Mouse (Mus musculus): ENCODE results near the gene Calcrl. TPM values are rescaled to one million over a fixed set of nuclear protein-coding genes. Genes with fewer than 3 reads are reported as not detected.

The Calcrl gene
- 0.08 TPM in 1 of 2 replicates, not detected in the other for polyA plus RNA-seq (2012; ENCODE audit: insufficient read depth, low replicate concordance)

- Histone ChIP-seq H3K4me3 (replicated peaks) (peak within 1 kb of the TSS; percentile 94), H3K4me1 (peaks cover 25% of the 10 kb centered on the region), H3K9me3 (no peaks in the 10 kb centered on the region), H3K36me3 (replicated peaks; ENCODE audit: low read length) (no peaks in the 10 kb centered on the region), H3K27me3 (replicated peaks) (no peaks in the 10 kb centered on the region)
- TF ChIP-seq GATA1 (IDR thresholded peaks at IDR 0.05; ENCODE audit: borderline replicate concordance, low read length) (no peak), FLI1 (IDR thresholded peaks at IDR 0.05; ENCODE audit: low read length) (no peak)
Measured at GRCm38 (mm10) chr2:84425138-84425537, at the start of gene Calcrl. Gene Calcrl, minus strand, starts transcription at chr2:84425411.

DNA sequence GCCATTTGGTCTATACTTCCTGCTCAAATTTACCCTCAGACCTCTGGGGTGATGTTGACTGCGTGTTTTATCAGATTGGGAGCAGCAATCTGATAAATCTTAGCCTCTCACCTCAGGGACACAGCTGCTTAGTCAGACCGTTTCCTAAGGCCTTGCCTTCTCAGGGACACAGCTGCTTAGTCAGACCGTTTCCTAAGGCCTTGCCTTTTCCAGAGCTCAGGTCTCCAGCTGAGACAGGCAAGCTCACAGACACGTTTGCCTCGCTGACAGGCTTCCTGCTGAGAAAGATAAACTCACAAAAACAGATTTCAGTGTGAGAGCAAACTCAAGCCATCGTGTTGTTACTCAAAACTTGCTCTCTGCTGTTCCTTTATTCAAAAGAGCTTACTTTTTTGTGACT, 49.4 kb upstream of the Calcrl start:
- H3K9me3 ChIP-seq = no peaks in the 10 kb centered on the region
- peaks cover 33% of the 10 kb centered on the region for H3K4me1 ChIP-seq
- no peak overlapping the region for H3K4me3 ChIP-seq (replicated peaks)
- no peak for TF ChIP-seq FLI1 (IDR thresholded peaks at IDR 0.05; ENCODE audit: low read length)
- TF ChIP-seq GATA1 (IDR thresholded peaks at IDR 0.05; ENCODE audit: borderline replicate concordance, low read length) = no peak
- H3K27me3 ChIP-seq (replicated peaks) = no peaks in the 10 kb centered on the region
- H3K36me3 ChIP-seq (replicated peaks; ENCODE audit: low read length) = peaks cover 5% of the 10 kb centered on the region

GRCm38 (mm10) chr2:84473941-84474530, 48.8 kb upstream of the Calcrl start:
- Histone ChIP-seq H3K9me3 (no peaks in the 10 kb centered on the region), H3K4me1 (peaks cover 38% of the 10 kb centered on the region), H3K27me3 (replicated peaks) (no peaks in the 10 kb centered on the region), H3K4me3 (replicated peaks) (no peak overlapping the region), H3K36me3 (replicated peaks; ENCODE audit: low read length) (peaks cover 7% of the 10 kb centered on the region)
- no peak for TF ChIP-seq FLI1 (IDR thresholded peaks at IDR 0.05; ENCODE audit: low read length)
- TF ChIP-seq GATA1 (IDR thresholded peaks at IDR 0.05; ENCODE audit: borderline replicate concordance, low read length) = no peak

GRCm38 (mm10) chr2:84467391-84467790, 42.2 kb upstream of the Calcrl start:
- H3K36me3 ChIP-seq (replicated peaks; ENCODE audit: low read length) = peaks cover 5% of the 10 kb centered on the region
- H3K4me3 ChIP-seq (replicated peaks) = no peak overlapping the region
- peaks cover 21% of the 10 kb centered on the region for H3K4me1 ChIP-seq
- no peaks in the 10 kb centered on the region for H3K27me3 ChIP-seq (replicated peaks)
- TF ChIP-seq GATA1 (IDR thresholded peaks at IDR 0.05; ENCODE audit: borderline replicate concordance, low read length) (no peak), FLI1 (IDR thresholded peaks at IDR 0.05; ENCODE audit: low read length) (no peak)
- no peaks in the 10 kb centered on the region for H3K9me3 ChIP-seq

DNA sequence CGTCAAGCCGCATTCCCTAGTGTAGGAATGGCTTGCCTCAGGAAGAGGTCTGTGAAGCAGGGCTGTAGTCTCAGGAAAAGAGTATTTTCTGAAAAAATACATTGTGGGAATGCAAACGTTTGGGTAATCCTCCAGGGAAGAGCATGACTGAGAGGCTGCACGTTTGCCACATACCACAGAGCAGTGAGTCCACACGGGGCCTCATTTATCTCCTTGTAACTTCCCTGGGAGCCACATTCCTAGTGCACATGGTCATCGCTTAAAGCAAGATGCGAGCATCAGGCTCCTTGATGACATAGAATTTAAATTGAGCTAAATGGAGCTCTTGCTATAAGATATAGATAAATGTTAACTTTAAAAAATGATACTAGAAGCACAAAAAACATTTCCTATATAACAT, 39.7 kb upstream of the Calcrl start:
- Histone ChIP-seq H3K9me3 (no peaks in the 10 kb centered on the region), H3K36me3 (replicated peaks; ENCODE audit: low read length) (peaks cover 5% of the 10 kb centered on the region), H3K27me3 (replicated peaks) (no peaks in the 10 kb centered on the region), H3K4me3 (replicated peaks) (no peak overlapping the region), H3K4me1 (peaks cover 21% of the 10 kb centered on the region)
- no peak for TF ChIP-seq GATA1 (IDR thresholded peaks at IDR 0.05; ENCODE audit: borderline replicate concordance, low read length)
- no peak for TF ChIP-seq FLI1 (IDR thresholded peaks at IDR 0.05; ENCODE audit: low read length)

DNA sequence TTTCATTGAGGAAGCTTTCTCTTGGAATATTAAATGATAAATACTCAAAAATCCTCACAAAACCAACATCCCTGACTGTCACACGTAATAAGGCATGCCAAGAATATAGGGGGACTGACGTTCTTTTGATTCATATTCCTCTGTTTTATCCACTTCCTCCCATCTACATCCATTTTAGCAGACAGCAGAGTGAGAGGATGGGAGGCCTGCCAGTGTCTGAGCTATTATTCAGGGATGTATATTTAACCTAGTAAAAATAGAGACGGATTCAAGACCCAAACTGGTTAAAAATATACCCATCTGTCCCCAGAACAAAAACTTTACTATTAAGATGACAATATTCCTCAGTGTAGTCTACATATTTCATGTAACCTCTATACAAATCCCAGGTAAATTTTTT, 37.2 kb upstream of the Calcrl start:
- Histone ChIP-seq H3K36me3 (replicated peaks; ENCODE audit: low read length) (no peaks in the 10 kb centered on the region), H3K4me1 (peaks cover 20% of the 10 kb centered on the region)
- TF ChIP-seq FLI1 (IDR thresholded peaks at IDR 0.05; ENCODE audit: low read length) = no peak
- TF ChIP-seq GATA1 (IDR thresholded peaks at IDR 0.05; ENCODE audit: borderline replicate concordance, low read length) = no peak

DNA sequence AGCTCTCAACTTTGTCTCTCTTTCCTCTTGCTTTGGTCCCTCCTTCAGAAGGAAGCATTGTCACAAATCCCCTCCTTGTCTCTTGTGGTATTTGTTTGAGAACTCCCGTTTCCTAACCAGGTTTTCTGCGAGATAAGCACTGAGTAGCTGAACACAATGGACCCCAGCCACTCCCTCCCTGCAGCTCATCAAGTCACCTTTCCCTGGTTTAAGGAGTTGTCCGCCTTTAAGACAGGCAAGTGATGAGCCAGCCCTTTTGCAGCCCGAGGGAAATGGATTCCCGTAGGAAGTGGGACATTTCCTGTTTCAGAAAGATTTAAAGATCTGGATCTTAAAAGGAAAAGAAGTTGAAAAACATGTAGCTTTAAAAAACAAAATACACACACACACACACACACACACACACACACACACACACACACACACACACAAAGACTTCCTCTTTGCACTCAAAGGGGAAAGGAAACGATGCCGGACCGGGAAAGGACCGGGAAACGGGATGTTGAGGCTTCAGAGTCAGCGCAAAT, 34.5 kb upstream of the Calcrl start:
- peak overlapping the region; percentile 33 for H3K4me3 ChIP-seq (replicated peaks)
- no peaks in the 10 kb centered on the region for H3K27me3 ChIP-seq (replicated peaks)
- H3K9me3 ChIP-seq = no peaks in the 10 kb centered on the region
- peaks cover 12% of the 10 kb centered on the region for H3K4me1 ChIP-seq
- no peaks in the 10 kb centered on the region for H3K36me3 ChIP-seq (replicated peaks; ENCODE audit: low read length)
- TF ChIP-seq FLI1 (IDR thresholded peaks at IDR 0.05; ENCODE audit: low read length) (no peak), GATA1 (IDR thresholded peaks at IDR 0.05; ENCODE audit: borderline replicate concordance, low read length) (no peak)

More for the DNA sequence above, 37.2 kb upstream of the Calcrl start:
- no peaks in the 10 kb centered on the region for H3K27me3 ChIP-seq (replicated peaks)
- no peaks in the 10 kb centered on the region for H3K9me3 ChIP-seq
- no peak overlapping the region for H3K4me3 ChIP-seq (replicated peaks)

DNA sequence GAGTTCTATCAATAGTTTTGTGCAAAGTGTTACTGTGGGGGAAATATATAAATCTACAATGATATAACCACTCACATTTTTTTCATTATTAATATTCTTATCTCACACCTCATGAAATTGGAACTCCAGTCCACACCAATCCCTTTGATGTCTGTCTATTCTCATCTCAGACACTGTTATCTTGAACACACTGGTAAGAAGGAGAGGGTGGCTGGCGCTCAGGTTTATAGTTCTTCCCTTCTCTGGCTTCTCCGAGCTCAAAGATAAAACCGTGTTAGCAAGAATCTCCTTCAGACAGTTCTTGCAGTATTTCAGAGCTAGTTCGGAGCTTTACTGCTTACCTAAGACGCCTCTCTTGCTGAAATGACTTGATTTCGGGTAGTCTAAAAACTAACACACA, 32.0 kb upstream of the Calcrl start:
- Histone ChIP-seq H3K9me3 (no peaks in the 10 kb centered on the region), H3K4me1 (peaks cover 11% of the 10 kb centered on the region)
- no peak for TF ChIP-seq FLI1 (IDR thresholded peaks at IDR 0.05; ENCODE audit: low read length)
- no peak for TF ChIP-seq GATA1 (IDR thresholded peaks at IDR 0.05; ENCODE audit: borderline replicate concordance, low read length)

DNA sequence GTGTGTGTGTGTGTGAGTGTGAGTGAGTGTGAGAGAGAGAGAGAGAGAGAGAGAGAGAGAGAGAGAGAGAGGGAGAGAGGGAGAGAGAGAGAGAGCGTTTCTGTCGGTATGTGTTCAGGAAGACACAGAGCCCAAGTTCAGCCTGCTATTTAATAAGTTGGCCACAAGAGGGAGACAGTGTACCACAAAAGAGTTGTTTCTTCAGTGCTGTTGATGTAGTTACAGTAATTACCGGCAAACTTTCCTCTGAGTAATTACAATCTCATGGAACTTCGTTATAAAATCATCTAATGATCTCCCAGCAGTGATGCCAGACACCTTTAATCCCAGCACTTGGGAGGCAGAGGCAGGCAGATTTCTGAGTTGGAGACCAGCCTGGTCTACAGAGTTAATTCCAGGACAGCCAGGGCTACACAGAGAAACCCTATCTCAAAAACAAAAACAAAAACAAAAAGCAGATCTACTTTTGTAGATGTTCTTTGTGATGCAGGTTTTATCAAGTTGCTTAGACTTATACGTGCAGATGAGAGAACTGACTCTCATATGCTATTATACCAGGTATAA, 30.1 kb upstream of the Calcrl start:
- H3K4me1 ChIP-seq = peaks cover 11% of the 10 kb centered on the region
- peak overlapping the region; percentile 59 for H3K4me3 ChIP-seq (replicated peaks)
- no peaks in the 10 kb centered on the region for H3K27me3 ChIP-seq (replicated peaks)
- H3K36me3 ChIP-seq (replicated peaks; ENCODE audit: low read length) = no peaks in the 10 kb centered on the region
- TF ChIP-seq FLI1 (IDR thresholded peaks at IDR 0.05; ENCODE audit: low read length) (no peak), GATA1 (IDR thresholded peaks at IDR 0.05; ENCODE audit: borderline replicate concordance, low read length) (no peak)
- no peaks in the 10 kb centered on the region for H3K9me3 ChIP-seq

More for the DNA sequence above, 32.0 kb upstream of the Calcrl start:
- Histone ChIP-seq H3K27me3 (replicated peaks) (no peaks in the 10 kb centered on the region), H3K36me3 (replicated peaks; ENCODE audit: low read length) (no peaks in the 10 kb centered on the region), H3K4me3 (replicated peaks) (no peak overlapping the region)

DNA sequence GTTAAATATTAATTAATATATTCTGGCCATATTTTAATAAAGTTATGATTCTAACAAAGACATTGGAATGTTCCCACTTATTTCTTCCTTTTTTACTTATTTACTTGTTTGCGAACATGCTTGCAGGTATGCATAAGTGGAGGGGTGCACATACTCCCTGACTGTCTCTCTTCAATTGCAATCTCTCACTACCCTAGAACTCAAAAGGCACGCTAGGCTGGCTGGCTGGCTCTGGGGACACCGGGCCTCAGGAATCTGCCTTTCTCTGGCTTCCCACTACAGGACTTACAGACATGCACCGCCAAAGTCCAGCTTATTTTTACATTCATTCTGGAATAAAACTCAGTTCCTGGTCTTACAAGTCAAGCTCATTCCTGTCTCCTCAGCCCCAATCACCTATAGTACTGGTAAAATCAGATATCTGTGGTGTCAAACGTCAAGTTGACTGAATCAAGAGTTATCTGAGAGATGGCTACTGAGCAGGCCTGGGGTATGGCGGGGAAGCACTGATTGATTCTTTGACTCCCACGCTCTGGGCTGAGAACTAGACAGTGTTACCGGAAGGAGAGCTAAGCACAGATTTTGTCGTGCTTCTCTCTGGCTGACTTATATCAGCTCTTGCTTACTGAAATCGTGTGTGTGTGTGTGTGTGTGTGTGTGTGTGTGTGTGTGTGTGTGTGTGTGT, 29.5 kb upstream of the Calcrl start:
- H3K9me3 ChIP-seq = no peaks in the 10 kb centered on the region
- H3K4me3 ChIP-seq (replicated peaks) = no peak overlapping the region
- no peak for TF ChIP-seq GATA1 (IDR thresholded peaks at IDR 0.05; ENCODE audit: borderline replicate concordance, low read length)
- TF ChIP-seq FLI1 (IDR thresholded peaks at IDR 0.05; ENCODE audit: low read length) = no peak
- H3K27me3 ChIP-seq (replicated peaks) = no peaks in the 10 kb centered on the region
- peaks cover 7% of the 10 kb centered on the region for H3K4me1 ChIP-seq
- no peaks in the 10 kb centered on the region for H3K36me3 ChIP-seq (replicated peaks; ENCODE audit: low read length)

Data from megakaryocyte, embryonic 14.5 days (primary cell).